Mouse (Mus musculus) neural tube, embryonic 14.5 days (tissue): ENCODE measurements around the gene Acad8. TPM values are rescaled to one million over a fixed set of nuclear protein-coding genes. Genes with fewer than 3 reads are reported as not detected.

ENCODE experiments used
- ATAC-seq: fragments of 200-750 bp; cut with Nextera tagmentation; 2 replicates; pipeline ENCODE4 v1.8.0; 2017; ENCODE audit warnings: low read depth, mild to moderate bottlenecking, moderate TSS enrichment, moderate library complexity
- H3K27ac ChIP-seq: fragments of 300-500 bp; sonication (generic); 2 replicates; pipeline ENCODE4 v1.5.1; 2014; ENCODE audit warnings: low read depth, mild to moderate bottlenecking, control low read depth, low read length, moderate library complexity, mixed read lengths
- H3K27me3 ChIP-seq: fragments of 300-500 bp; sonication (generic); 2 replicates; pipeline ENCODE4 v1.6.1; 2014; ENCODE audit warnings: low read length; ENCODE audit not compliant: control insufficient read depth, insufficient read depth
- H3K36me3 ChIP-seq: fragments of 300-500 bp; sonication (generic); 2 replicates; pipeline ENCODE4 v1.6.1; 2014; ENCODE audit warnings: low read length, mixed read lengths; ENCODE audit not compliant: control insufficient read depth, insufficient read depth
- H3K4me1 ChIP-seq: fragments of 300-500 bp; sonication (generic); 2 replicates; pipeline ENCODE4 v1.6.1; 2014; ENCODE audit warnings: low read length; ENCODE audit not compliant: control insufficient read depth, insufficient read depth
- H3K4me2 ChIP-seq: fragments of 300-500 bp; sonication (generic); 2 replicates; pipeline ENCODE4 v1.6.1; 2014; ENCODE audit warnings: mild to moderate bottlenecking, low read depth, low read length, control low read depth
- H3K4me3 ChIP-seq: fragments of 300-500 bp; sonication (generic); 2 replicates; pipeline ENCODE4 v1.5.1; 2014; ENCODE audit warnings: low read depth, low read length, control low read depth, mixed read lengths
- H3K9ac ChIP-seq: fragments of 300-500 bp; sonication (generic); replicated peaks from 2 replicates; pipeline ENCODE4 v1.6.1; 2014; ENCODE audit warnings: low read depth, mild to moderate bottlenecking, control low read depth, low read length, mixed read lengths
- H3K9me3 ChIP-seq: fragments of 300-500 bp; sonication (generic); 2 replicates; pipeline ENCODE4 v1.6.1; 2016; ENCODE audit warnings: low read length; ENCODE audit not compliant: control insufficient read depth
- WGBS: fragments of 180-500 bp; shearing (Covaris S2); extraction: QIAGEN DNeasy Blood & Tissue Kit; methylation state at CpG from one replicate; pipeline ENCODE4 v1.1.7; 2014; 5-methylcytosine and 5-hydroxymethylcytosine counted together
- polyA plus RNA-seq: library from polyadenylated mRNA; unstranded; fragments of >200 nt; fragmentation: Nextera tagmentation; extraction: Ambion mirVana; gene quantifications from 2 replicates; pipeline ENCODE4 v1.2.1, GENCODE M21; 2014

Gene Acad8
- polyA plus RNA-seq: 27.4 and 30.9 TPM in 2 replicates

- Histone ChIP-seq H3K27me3 (no peaks in the 10 kb centered on the region), H3K4me3 (peak within 1 kb of the TSS; percentile 69), H3K4me1 (peaks cover 10% of the 10 kb centered on the region; the same call in 1 of the 2 replicates), H3K4me2 (peak within 1 kb of the TSS; percentile 71), H3K9me3 (no peaks in the 10 kb centered on the region), H3K36me3 (peaks cover 6% of the 10 kb centered on the region), H3K27ac (peak within 1 kb of the TSS; percentile 64), H3K9ac (peak within 1 kb of the TSS; percentile 74)
- WGBS: 1% methylated on average over 35 of the region's 35 CpGs
- ATAC-seq: peak; percentile 100
These were observed at the start of gene Acad8, which contains the start of gene Thyn1 for GRCm38 (mm10) chr9:26999461-27000395. Acad8 (minus strand) TSS chr9:26999566. Thyn1 (plus strand) TSS chr9:26999710.

- Histone ChIP-seq H3K4me2 (no peak overlapping the region), H3K4me3 (no peak overlapping the region), H3K9me3 (no peaks in the 10 kb centered on the region), H3K9ac (no peak overlapping the region), H3K27me3 (no peaks in the 10 kb centered on the region), H3K4me1 (no peaks in the 10 kb centered on the region), H3K36me3 (peaks cover 43% of the 10 kb centered on the region), H3K27ac (no peak overlapping the region)
- 95% methylated on average over 5 of the region's 5 CpGs for WGBS
- ATAC-seq: no peak
These were observed 44.5 kb upstream of the Acad8 start for GRCm38 (mm10) chr9:27043892-27044291.

GRCm38 (mm10) chr9:27030763-27031100, 31.4 kb upstream of the Acad8 start:
- no peaks in the 10 kb centered on the region for H3K9me3 ChIP-seq
- H3K27ac ChIP-seq: peak overlapping the region; percentile 93; the same call in 1 of the 2 replicates
- no peaks in the 10 kb centered on the region for H3K27me3 ChIP-seq
- WGBS: under 1% methylated on average over 17 of the region's 17 CpGs
- peak overlapping the region; percentile 51 for H3K4me2 ChIP-seq
- peak overlapping the region; percentile 49 for H3K9ac ChIP-seq
- H3K4me1 ChIP-seq: peaks cover 29% of the 10 kb centered on the region
- peak overlapping the region; percentile 99 for H3K4me3 ChIP-seq
- ATAC-seq: peak; percentile 31; the same call in 1 of the 2 replicates
- H3K36me3 ChIP-seq: no peaks in the 10 kb centered on the region

GRCm38 (mm10) chr9:27029828-27030762, 30.7 kb upstream of the Acad8 start, which contains the start of the genes Vps26b and Ncapd3:
Vps26b (minus strand) TSS chr9:27030065.
Ncapd3 (plus strand) TSS chr9:27030175.
- H3K9me3 ChIP-seq: no peaks in the 10 kb centered on the region
- peaks cover 29% of the 10 kb centered on the region for H3K4me1 ChIP-seq
- WGBS: under 1% methylated on average over 61 of the region's 80 CpGs
- H3K36me3 ChIP-seq: no peaks in the 10 kb centered on the region
- H3K4me3 ChIP-seq: peak within 1 kb of the TSS; percentile 99
- H3K9ac ChIP-seq: peak within 1 kb of the TSS; percentile 95
- no peaks in the 10 kb centered on the region for H3K27me3 ChIP-seq
- peak within 1 kb of the TSS; percentile 93 for H3K27ac ChIP-seq
- ATAC-seq: peak; percentile 95
- peak within 1 kb of the TSS; percentile 83 for H3K4me2 ChIP-seq

DNA sequence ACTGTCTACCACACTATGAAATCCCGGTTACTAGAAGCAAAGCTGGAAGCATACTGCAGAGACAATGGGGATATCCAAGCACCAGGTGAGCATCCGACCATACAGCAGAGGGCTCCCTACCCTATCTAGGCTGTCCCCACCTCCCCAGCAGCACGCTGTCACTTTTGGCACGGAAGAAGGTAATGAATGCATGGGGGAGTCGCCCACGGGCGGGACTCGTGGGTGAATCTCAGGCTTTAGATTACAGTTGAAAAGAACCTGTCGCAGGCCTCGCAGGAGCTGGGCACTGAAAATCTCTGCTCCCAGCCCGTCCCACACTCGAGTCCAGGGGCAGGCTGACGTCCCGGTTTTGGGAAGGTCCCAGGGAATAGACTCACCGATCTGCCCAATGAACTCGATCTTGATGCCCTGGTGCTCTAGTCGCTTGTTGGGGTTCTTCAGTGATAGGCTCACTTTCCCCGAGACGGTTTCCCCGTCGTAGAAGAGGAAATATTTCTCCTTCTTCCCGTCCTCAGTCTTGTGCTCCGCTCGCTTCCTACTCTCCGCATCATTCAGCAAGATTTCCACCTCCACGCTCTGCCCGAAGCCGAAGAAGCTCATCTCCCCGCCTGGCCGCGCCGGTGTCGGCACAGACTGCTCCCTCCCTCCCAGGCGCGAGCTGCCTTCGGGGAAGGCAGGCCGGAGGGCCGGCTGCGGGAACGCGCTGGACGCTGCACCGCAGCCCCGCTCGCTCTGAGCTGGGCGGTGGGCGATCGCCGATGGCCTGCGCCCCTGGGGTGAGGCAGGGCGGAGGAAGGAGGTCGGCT, 29.9 kb upstream of the Acad8 start:
- Histone ChIP-seq H3K9me3 (no peaks in the 10 kb centered on the region), H3K4me1 (peaks cover 29% of the 10 kb centered on the region), H3K27me3 (no peaks in the 10 kb centered on the region), H3K27ac (peak overlapping the region; percentile 93), H3K9ac (peak overlapping the region; percentile 95), H3K4me3 (peak overlapping the region; percentile 99), H3K36me3 (no peaks in the 10 kb centered on the region), H3K4me2 (peak overlapping the region; percentile 83)
- ATAC-seq: peak; percentile 57
- under 1% methylated on average over 48 of the region's 52 CpGs for WGBS

- no peaks in the 10 kb centered on the region for H3K9me3 ChIP-seq
- H3K9ac ChIP-seq: no peak overlapping the region
- H3K27ac ChIP-seq: no peak overlapping the region
- H3K4me2 ChIP-seq: peak overlapping the region; percentile 83; the same call in 1 of the 2 replicates
- H3K27me3 ChIP-seq: no peaks in the 10 kb centered on the region
- no peak for ATAC-seq
- H3K36me3 ChIP-seq: no peaks in the 10 kb centered on the region
- H3K4me1 ChIP-seq: peaks cover 29% of the 10 kb centered on the region
- H3K4me3 ChIP-seq: no peak overlapping the region
- 79% methylated on average over 1 of the region's 1 CpGs for WGBS
These were observed 27.3 kb upstream of the Acad8 start for GRCm38 (mm10) chr9:27026708-27027107.

GRCm38 (mm10) chr9:27023681-27024080, 24.3 kb upstream of the Acad8 start:
- no peak for ATAC-seq

GRCm38 (mm10) chr9:27018961-27019360, 19.6 kb upstream of the Acad8 start:
- Histone ChIP-seq H3K9me3 (no peaks in the 10 kb centered on the region), H3K4me3 (no peak overlapping the region), H3K4me1 (no peaks in the 10 kb centered on the region), H3K27me3 (no peaks in the 10 kb centered on the region), H3K27ac (no peak overlapping the region), H3K9ac (no peak overlapping the region), H3K4me2 (no peak overlapping the region), H3K36me3 (peaks cover 30% of the 10 kb centered on the region)
- 92% methylated on average over 10 of the region's 10 CpGs for WGBS
- no peak for ATAC-seq

More at GRCm38 (mm10) chr9:27023681-27024080, 24.3 kb upstream of the Acad8 start:
- Histone ChIP-seq H3K4me3 (no peak overlapping the region), H3K9me3 (no peaks in the 10 kb centered on the region), H3K4me1 (peaks cover 25% of the 10 kb centered on the region), H3K27me3 (no peaks in the 10 kb centered on the region), H3K4me2 (no peak overlapping the region), H3K9ac (no peak overlapping the region), H3K36me3 (0 out of 2 replicates have a peak, but pooled peaks cover 3% of the 10 kb centered on the region), H3K27ac (no peak overlapping the region)
- WGBS: 94% methylated on average over 4 of the region's 4 CpGs
